Mouse (Mus musculus): ENCODE data around the gene Nol11.

- TF ChIP-seq MYC (IDR thresholded peaks at IDR 0.05; ENCODE audit: low read depth, low read length) = no peak
- TF ChIP-seq ZKSCAN1 (IDR thresholded peaks at IDR 0.05; ENCODE audit: borderline replicate concordance, low read depth, low read length) = no peak
- no peak for TF ChIP-seq CHD1 (IDR thresholded peaks at IDR 0.05; ENCODE audit: low read depth, low read length)
- TF ChIP-seq PAX5 (IDR thresholded peaks at IDR 0.05; ENCODE audit: low read length) = no peak
- no peak for TF ChIP-seq CTCF (conservative IDR thresholded peaks at IDR 0.05 in 1 of 2, IDR thresholded peaks at IDR 0.05 in 1 of 2; ENCODE audit: low read depth in 2 of 2, low read length in 2 of 2)
Observed at GRCm38 (mm10) chr11:107117789-107118188, 71.4 kb downstream of the Nol11 start.
